Mouse (Mus musculus) left cerebral cortex, adult 18-20 months (tissue): ENCODE data around the gene Csf1. TPM values are rescaled to one million over a fixed set of nuclear protein-coding genes. Genes with fewer than 3 reads are reported as not detected.
"Not testable (repeated sequence)": the region's sequence is repeated elsewhere in the genome, so short reads cannot be mapped to it uniquely, and the experiment has no call there.

Experiments
- DNase-seq, 2 experiments: peaks; one replicate each; pipeline ENCODE4 v3.0.0; 2021 to 2022; ENCODE audit warnings: low spot score in 2 of 2, mixed read lengths in 1 of 2
- total RNA-seq, 2 experiments: library from RNA; stranded (reverse); gene quantifications; 2 replicates each; pipeline ENCODE4 v1.2.3; 2021

Csf1 gene
- total RNA-seq, 2 experiments from 2014 or later: 15.9 to 17.2 TPM

DNA sequence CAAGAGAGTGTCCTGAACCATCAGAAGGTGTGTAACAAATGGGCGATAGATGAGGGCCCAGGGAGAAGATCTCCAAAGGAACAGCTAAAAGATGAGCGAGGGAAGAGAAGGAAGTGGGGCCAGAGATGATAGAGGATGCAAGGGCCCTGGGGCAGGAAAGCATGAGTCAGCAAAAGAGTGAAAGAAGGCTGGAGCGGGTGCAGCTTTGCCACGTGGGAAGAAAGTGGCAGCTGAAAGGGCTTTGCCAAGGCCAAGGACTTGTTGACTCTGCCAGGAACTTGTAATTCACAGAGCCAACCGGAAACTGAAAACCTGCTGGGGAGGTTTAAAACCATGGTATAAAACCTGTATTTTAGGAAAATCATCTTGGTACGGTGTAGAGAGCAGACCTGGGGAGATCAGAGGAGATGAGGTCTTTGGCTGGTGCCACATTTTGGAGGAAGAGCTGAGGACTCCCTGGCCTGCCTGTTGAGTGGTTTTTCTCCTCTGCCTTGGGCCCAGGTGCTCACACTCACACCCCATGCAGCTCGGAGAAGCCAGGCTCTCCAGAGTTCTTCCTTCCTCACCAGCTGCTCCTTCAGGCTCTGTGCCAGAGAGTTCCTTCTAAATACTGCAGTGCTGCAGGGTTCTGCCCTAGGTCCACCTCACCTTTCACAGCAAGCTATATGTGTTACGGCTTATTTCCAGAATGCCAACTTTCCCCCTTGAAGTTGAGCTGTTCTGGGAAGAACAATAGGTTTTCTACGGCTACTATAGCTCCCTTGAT lies 9.3 kb downstream of the Csf1 start:
- DNase-seq: no peak

DNA sequence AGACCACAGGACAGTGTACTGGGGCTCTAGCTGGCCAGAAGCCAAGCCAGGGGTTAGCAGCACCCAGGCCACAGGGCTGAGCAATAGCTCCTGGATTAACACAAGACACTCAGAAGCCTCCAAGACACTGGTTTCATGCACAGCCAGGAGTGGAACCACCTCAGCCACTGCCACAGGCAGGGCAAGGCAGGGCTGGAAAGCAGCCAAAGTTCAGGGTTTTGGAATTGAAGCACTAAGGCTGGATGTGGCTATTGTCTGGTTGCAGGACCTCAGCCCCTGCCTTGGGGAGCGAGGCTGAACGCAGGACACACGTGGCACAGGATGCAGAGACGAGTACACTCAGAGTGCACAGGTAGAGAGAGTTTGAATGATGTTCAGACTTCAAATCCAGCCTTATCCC lies 10.8 kb downstream of the Csf1 start:
- no peak for DNase-seq

DNA sequence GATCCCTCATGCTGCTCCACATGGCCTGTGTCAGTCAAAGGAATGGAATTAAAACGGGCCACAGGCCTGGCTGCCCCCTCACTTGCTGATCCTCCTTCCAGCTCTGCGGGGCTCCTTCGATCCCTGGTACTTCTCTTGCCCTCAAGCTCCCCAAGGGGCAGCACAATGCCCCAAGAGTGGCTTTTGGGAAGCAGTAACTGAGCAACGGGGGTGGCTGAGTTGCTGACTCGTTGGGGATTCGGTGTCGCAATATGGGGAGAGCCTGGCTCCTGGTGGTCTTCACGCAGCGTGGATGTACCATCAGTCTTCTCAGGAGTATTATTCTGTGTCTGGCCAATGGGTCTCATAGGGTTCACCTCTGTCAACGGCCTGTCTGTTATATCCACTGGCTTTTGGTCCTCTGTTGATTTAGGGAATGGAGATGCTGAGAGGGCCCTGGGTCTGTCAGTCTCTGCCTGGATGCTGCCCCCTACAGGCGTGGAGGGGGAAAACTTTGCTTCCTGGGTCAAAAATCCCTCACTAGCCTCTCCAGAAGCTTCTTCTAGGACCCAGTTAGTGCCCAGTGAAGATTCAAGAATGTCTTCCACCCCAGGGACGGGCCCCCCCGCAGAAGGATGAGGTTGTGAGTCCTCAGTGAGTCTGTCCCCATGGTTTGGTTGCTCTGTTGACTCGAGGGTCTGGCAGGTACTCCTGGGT lies 11.9 kb downstream of the Csf1 start:
- no peak for DNase-seq

DNA sequence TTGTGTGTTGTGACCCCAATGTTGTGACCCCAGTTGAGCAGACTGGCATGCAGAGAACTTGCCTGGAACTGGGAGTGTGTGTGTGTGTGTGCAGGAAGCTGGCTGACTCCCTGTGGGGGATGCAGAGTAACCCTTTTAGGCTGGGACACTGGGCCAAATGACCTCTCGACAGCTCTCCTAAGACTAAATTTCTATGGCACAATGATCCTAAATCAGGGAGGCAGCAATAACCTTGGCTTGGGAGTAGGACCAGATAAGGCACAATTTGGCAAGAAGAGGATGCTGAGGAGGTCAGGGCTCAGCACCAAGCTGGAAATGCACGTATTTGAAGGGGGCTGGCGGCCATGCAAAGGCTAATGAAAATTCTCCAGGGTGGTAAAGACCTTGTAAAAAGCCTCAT lies 14.2 kb downstream of the Csf1 start:
- no peak for DNase-seq

DNA sequence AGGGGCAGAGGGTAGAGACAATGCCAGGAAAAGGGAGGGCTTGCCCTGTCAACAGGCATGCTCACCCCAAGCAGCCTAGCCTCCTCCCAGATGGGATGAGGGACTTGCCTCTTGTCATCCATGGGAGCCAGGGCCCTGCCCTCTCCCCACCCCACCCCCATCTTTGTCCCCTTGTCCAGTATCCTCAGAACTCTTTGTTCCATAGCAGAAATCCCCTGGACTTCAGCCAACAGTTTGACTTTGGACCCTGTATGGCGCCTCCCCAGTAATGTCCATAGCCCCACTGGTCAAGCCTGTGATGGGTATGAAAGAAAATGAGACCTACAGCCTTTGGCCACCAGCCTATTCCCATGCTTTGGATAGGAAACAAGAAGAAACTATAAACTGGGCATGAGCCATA lies 16.6 kb downstream of the Csf1 start:
- no peak for DNase-seq

DNA sequence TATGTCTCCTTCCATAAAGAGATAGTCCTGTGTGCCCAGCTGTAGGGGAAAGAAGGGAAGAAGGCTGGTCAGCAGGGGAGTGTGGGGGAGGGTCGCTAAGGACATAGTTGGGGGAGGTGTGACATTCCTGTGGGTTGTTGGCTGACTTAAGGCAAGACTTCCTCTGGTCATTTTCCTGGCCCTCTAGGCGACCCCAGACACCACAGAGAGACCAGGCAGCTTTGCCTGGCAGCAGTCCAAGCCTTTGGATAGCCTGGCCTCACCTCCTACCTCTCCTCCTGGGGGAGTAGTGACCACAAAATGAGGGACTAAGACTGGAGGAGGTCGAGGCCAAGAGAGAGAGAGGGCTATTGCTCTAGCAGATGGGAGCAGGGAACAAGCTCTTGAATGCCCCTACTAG lies 17.2 kb downstream of the Csf1 start:
- DNase-seq: no peak

DNA sequence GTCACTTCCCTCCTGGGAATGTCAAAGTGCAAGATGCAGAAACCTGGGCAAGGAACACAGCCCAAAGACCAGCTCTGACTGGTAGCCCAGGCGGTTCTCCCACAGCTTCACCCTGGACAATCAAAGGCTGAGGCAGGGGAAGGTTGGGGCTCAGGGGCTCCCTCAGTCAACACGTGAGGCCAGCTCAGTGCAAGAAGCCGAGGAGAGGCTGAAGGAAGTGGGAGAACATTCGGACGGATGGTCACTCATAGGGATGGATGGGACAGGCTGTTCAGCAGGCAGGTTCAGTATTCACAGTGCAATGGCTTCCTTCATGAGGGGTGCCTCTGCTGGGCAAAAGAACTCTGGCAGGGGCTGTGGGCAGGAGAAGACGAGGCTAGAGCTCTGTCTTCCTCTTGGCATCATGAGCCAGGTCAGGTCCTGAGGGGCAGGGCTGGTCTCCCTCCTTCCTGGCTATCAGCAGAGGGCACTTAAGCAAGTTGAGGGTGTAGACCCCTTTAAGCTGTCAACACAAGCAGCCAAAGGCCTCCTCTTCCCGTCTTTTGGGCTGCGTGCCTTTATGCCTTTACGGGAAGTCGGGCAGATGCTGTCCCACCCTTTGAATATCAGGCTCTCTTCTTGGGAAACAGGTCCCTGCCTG lies 18.1 kb downstream of the Csf1 start:
- DNase-seq: no peak

DNA sequence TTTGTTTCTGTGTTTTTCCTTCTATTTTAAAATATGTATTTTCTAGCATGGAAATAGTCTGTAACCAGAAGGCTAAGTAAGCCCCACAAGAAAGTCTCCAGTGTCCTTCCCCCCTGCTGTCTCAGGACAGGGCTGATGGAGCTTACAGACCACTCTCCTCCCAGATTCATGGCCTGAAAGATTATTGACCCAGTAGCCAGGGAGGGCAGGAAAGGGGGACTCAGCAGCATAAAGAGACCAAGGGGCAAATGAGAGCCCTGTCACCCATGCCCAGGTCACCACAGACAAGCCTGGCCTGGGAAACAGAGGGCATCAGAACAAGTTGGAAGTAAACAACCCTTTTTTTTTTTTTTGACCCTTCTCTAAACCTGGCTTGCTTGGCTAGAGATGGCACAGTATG lies 18.9 kb downstream of the Csf1 start:
- no peak for DNase-seq

DNA sequence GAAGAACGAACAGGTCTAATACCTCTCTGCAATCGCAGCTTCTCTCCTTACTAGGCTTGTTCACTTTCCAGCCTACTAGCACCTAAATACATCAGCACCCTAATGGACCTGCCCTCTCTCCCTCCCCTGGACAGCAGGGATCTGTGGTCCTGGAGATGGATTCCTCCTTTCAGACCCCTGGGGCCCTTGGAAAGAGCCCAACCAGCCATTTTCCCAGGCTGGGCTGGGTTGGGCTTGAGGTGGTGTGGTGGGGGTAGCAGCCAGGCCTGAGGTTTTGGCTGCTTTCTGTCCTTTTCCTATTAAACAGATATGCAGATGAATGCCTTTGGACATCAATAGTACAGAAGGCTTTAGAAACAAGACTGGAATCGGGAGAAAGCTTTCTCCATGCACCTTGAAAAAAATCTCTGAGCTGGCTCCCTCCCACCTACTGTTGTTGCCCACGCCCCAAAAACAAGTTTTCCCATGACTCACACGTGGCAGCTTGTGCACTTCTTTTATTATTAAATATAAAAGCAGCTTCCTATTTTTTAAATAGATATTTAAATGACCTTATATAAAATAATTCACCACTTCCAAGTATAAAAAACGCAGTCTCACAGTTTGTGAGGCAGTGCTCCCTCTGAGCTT lies 19.6 kb downstream of the Csf1 start:
- DNase-seq: peak in 1 of 2 experiments; percentile 47

DNA sequence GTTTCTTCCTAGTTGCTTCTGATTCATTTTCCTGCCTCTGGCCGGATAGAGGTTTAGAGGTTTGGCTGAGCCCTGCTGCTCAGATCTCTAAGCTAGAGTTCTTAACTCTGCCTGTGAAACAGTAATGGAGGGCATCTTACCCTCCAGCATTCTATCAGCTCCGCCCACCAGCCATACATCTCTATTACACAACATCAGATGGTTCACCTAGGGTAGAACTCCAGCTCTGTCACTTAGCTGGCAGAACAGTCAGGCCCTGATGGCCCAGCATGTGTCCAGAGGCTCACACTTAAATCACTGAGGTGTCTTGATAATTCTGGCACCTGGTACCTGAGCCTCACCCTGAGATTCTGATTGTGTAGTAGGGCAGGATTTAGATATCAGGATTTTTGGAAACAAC lies 20.3 kb downstream of the Csf1 start:
- no peak for DNase-seq

DNA sequence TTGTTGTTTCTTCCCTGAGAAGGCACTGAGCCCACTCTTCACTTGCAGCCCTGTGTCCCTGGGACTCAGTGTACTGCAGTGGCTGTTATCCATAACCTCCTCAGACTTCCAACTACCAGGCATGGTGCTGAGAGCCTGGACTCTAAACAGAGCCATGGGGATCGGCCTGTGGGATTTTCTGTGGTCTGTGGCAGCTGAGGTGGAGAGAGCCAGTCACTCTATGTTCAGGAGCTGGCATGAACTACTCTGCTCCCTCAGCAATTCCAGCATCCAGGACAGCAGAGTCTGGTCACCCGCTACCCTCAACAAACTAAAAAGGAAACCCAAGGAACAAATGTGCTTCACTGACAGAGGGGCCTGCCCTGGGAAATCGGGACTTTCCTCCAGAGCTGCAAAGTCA lies 20.8 kb downstream of the Csf1 start:
- DNase-seq: no peak

DNA sequence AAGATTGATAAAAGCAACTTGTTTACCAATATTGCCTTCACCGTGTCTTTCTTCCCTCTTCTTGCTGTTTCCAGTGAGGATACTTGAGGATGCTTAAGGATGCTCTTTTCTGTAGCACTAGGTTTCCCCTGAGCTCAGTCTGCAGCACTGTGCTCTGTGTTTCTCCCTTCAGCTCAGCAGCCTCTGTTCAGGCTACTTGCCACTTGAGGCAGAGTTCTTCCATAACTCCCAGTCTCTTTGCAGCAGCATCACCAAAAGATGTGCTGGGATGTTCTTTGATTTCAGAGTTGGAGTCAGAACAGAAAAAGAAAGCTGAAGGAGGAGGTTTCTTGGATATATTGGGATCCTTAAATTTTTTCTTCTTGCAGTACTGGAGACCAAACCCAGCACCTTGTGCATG lies 21.6 kb downstream of the Csf1 start:
- no peak for DNase-seq

DNA sequence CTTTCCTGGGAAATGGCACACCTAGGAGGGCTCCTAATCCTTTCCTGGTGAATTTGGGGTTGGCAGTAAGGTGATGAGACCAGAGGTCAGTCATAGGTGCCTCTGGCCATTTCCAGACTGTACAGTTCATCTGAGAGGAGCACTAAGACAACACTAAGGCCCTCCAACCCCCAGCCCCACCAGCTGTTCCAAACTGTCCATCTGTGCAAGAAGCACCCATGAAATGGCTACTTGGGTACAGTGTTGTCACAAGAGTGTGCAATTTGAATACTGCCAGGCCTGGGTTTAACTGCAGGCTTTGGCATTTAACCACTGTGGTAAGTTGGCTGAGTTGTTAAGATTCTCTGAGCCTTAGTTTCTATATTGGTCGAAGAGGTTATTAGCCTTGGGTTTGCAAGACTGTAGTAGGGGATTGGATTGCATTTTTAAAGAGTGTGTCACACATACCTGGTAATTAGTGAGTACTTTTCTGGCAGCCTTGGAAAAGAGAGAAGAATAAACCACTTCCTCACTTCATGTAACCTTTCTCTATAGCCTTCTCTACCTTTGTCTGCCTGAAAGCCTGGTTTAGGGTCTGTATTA lies 22.6 kb downstream of the Csf1 start:
- no peak for DNase-seq

DNA sequence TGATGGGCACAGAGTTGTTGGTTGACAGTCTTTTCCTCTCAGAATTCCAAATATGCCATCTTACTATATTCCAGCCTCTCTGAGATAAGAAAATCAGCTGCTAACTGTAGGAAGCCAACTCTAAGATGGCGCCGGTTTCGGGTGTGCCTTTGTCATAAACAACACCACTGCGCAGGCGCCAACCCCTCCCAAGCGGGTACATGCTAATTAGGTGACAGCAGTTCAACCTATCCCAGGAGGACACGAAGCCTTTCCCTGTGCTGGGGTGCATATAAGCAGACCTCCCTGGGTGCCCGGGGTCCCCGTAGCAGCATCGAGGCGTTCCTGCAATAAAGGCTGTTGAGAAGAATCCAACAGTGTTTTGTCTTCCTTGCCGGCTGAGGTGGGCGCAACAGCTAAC lies 24.6 kb downstream of the Csf1 start:
- DNase-seq: not testable (repeated sequence)

DNA sequence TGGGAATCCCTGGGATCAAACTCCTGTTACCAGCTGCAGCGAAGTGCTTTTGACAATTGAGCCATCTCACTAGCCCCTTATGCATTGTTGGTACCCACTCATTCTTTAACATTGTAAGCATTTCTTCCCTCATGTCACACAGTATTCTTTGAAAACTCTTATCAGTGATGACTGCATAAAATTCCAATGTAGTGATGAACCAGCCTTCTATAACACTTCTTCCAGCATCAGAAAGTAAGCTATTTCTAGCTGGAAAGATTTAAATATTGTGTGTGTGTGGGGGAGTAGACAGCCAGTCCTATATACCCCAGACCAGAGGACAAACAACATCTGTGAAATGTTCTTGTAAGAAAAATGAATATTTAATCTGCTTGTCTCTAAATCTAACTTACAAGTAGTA lies 26.9 kb downstream of the Csf1 start:
- DNase-seq: no peak

DNA sequence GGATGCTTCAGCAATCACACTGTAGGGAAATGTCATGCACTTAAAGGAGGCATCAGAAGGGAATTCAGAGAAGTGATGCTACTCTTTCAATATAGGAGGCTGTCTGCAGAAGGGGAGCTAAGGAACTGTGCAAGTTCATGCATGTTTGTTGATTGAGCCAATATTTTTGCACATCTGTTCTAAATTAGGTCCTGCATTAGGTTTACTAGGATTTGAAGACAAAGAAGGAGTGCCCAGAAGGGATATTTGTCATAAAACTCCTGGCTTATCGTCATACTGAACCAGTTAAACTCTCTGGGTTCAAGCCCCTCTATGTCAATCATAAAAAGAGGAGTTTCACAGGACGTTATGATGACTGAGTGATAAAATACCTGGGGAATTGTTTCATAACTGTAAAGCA lies 30.0 kb downstream of the Csf1 start:
- DNase-seq: no peak

DNA sequence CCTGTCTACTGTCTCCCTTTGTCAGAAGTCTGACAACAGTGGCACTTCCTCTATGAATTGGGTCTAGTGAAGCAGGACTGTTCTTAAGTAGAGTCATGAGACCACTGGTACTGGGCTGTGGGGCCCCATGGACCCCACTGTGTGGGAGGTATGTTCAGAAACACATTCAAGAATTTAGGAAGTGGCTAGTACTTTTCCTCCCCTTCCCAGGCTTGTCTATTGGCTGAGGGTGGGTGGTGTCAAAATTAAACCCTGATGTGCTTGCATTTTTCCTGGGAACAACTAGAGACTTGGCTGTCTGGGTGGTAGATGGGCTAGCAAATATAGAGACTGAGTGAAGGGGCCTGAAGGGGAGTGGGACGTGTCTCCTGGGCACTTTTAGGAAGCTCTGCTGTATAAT lies 31.8 kb downstream of the Csf1 start:
- no peak for DNase-seq

DNA sequence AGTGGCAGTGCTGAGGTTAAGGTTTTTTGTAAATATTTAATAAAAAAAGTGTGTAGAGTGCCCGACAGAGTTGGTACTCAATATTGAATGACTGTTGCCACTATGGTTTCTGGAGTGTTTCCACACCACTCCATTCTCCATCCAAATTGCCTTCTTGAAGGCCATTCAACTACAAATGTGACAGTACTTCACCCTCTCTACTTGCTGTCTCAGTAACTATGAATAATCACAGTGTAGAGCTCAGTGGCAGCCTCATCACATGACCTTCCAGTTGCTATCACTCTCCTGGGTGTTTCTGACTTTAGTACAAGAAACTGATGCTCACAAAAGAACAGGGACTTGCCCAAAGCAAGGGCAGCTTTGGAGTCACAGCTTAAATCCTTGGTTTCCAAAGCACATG lies 44.3 kb downstream of the Csf1 start:
- DNase-seq: no peak

DNA sequence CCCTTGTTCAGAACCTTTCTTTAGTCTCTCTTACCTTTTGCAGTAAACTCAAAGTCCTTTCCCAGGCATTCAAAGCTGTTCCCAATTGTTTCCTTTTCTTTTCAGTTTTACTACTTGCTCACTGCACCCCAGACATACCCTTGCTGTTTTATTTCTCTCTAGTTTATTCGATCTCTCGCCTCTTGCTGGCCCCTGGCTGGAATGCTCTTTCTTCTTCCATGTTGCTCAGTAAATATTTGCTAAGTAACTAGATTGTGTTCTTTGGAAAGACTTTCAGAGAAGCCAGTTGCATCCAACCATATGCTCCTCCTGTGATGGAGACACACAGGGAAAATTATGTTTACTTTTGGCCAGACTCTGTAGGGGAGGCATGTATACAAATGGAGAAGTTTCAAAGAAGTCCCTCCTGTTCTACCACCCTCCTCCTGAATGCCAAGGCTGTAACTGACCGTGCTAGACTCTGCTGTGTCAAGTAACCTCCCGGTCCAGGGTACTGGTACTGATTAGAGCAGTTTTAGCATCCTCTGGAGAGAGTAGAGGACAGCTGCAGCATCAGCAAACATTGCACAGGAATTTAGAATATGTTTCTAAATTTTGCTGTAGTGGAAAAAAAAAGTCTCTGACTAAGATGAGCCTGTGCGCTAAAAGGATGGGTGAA lies 45.9 kb downstream of the Csf1 start:
- no peak for DNase-seq

DNA sequence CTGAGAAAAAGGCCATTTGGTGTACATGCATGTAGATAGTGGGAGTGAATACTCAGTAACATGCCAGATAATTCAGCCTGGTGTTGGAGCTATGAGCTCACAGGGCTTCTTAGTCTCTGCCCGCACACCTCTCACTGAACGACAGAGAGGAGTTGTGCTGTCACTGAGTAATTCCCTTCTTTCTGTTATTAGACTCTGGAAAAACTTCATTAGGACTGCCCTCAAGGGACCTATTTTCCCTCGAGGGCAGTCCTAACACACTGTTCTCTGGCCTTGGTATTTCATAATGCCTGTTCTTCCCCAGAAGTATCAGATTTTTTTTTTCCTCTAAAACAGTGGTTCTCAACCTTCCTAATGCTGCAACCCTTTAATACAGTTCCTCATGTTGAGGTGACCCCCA lies 48.2 kb downstream of the Csf1 start:
- DNase-seq: no peak

DNA sequence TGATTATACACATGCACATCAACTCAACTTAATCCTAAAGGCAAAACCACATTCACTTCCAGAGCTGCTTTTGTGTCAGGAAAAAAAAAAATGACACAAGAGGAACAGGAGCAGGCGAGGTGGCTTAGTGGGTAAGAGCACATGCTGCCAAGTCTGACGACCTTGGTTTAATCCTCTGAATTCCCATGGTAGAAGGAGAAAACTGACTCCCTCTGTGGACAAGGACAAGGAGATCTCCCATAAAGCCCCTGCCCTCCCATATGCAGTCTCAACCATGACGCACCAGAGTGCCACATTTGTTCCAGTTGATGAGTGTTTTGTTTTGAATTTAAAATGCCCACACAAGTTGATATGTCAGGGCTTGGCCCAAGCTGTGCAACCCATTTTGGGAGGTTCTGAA lies 51.1 kb downstream of the Csf1 start:
- DNase-seq: no peak
